Mouse (Mus musculus): ENCODE data around the gene Mccc1. TPM values are rescaled to one million over a fixed set of nuclear protein-coding genes. Genes with fewer than 3 reads are reported as not detected.

The Mccc1 gene
- polyA plus RNA-seq, 1 experiment from 2014 or later: 25.8 TPM

- Histone ChIP-seq H3K4me1 (replicated peaks; ENCODE audit: control insufficient read depth, insufficient read depth, low read length) (no peaks in the 10 kb centered on the region), H3K4me2 (replicated peaks) (no peak overlapping the region), H3K27me3 (ENCODE audit: control insufficient read depth, insufficient read depth, low read length) (no peaks in the 10 kb centered on the region), H3K36me3 (replicated peaks; ENCODE audit: control insufficient read depth, insufficient read depth) (peaks cover 2% of the 10 kb centered on the region; the same call in 1 of the 2 replicates), H3K9me3 (ENCODE audit: control insufficient read depth, low read length) (no peaks in the 10 kb centered on the region), H3K4me3 (replicated peaks; ENCODE audit: low read length) (no peak overlapping the region), H3K27ac (no peak overlapping the region), H3K9ac (no peak overlapping the region)
- DNase-seq (ENCODE audit: low spot score) (no peak), ATAC-seq (ENCODE audit: low FRiP score) (no peak)
- 95% methylated on average over 6 of the region's 6 CpGs for WGBS
Measured at GRCm38 (mm10) chr3:35953816-35954215, 46.7 kb downstream of the Mccc1 start.

- Histone ChIP-seq H3K4me2 (replicated peaks) (no peak overlapping the region), H3K4me3 (replicated peaks; ENCODE audit: low read length) (no peak overlapping the region), H3K9me3 (ENCODE audit: control insufficient read depth, low read length) (no peaks in the 10 kb centered on the region), H3K27me3 (ENCODE audit: control insufficient read depth, insufficient read depth, low read length) (no peaks in the 10 kb centered on the region), H3K27ac (no peak overlapping the region), H3K4me1 (replicated peaks; ENCODE audit: control insufficient read depth, insufficient read depth, low read length) (no peaks in the 10 kb centered on the region), H3K36me3 (replicated peaks; ENCODE audit: control insufficient read depth, insufficient read depth) (no peaks in the 10 kb centered on the region), H3K9ac (no peak overlapping the region)
- WGBS: 71% methylated on average over 1 of the region's 1 CpGs
- ATAC-seq (ENCODE audit: low FRiP score) (no peak), DNase-seq (ENCODE audit: low spot score) (no peak)
Measured at GRCm38 (mm10) chr3:35953184-35953583, 47.3 kb downstream of the Mccc1 start.

DNA sequence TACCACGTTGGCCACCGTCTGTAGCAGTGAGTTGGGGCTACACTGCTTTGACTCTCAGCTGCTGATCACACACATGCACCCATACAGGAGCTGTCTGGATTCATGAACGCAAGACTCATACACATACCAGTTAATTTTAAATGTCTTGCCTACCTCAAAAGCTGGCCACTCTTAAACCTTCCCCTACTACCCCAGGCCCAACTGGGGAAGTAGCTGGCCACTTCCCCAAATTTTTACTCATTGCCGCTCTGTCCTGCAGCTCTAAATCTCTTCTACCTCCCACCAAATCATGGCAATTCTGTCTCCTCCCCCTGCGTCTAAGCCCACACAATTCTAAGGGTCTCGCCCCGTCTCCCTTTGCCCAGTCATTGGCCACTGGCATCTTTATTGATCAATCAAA, 52.3 kb downstream of the Mccc1 start:
- Histone ChIP-seq H3K4me2 (replicated peaks) (no peak overlapping the region), H3K4me1 (replicated peaks; ENCODE audit: control insufficient read depth, insufficient read depth, low read length) (no peaks in the 10 kb centered on the region), H3K27me3 (ENCODE audit: control insufficient read depth, insufficient read depth, low read length) (no peaks in the 10 kb centered on the region), H3K27ac (no peak overlapping the region), H3K9ac (no peak overlapping the region), H3K9me3 (ENCODE audit: control insufficient read depth, low read length) (no peaks in the 10 kb centered on the region), H3K4me3 (replicated peaks; ENCODE audit: low read length) (no peak overlapping the region), H3K36me3 (replicated peaks; ENCODE audit: control insufficient read depth, insufficient read depth) (no peaks in the 10 kb centered on the region)
- 93% methylated on average over 7 of the region's 7 CpGs for WGBS
- ATAC-seq (ENCODE audit: low FRiP score) (no peak), DNase-seq (ENCODE audit: low spot score) (no peak)

DNA sequence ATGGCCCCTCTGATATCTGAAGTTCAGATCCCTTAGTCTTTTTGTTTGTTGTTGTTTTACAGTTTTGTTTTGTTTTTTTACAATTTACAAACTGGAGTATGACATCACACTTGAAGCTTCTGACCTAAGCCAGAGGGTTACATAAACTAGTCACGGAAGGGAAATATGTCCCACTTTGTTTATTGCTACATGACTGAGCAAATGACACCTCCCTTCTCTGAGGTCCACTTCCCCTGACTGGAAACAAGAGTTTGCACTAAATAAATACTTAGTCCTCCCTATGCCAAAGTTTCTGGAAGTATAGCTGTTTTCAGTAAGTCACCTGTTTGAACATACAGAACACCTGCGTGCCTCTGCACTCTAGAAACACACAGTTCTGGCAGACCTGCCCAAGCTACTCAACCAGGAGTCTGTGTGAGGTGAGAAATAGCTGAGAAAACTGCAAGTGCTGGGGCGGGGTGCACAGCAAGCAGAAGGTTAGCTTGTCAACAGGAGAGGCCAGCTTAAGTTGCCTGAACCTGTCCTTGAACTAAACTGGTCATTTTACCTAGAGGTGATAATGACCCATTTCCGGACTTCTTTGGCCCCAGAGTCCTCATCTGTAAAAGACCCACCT, 59.9 kb downstream of the Mccc1 start:
- H3K9ac ChIP-seq: no peak overlapping the region
- ATAC-seq (ENCODE audit: low FRiP score) (no peak), DNase-seq (ENCODE audit: low spot score) (no peak)
- no peaks in the 10 kb centered on the region for H3K4me1 ChIP-seq (replicated peaks; ENCODE audit: control insufficient read depth, insufficient read depth, low read length)
- H3K4me2 ChIP-seq (replicated peaks): no peak overlapping the region
- no peak overlapping the region for H3K27ac ChIP-seq
- no peak overlapping the region for H3K4me3 ChIP-seq (replicated peaks; ENCODE audit: low read length)
- no peaks in the 10 kb centered on the region for H3K36me3 ChIP-seq (replicated peaks; ENCODE audit: control insufficient read depth, insufficient read depth)
- H3K9me3 ChIP-seq (ENCODE audit: control insufficient read depth, low read length): no peaks in the 10 kb centered on the region
- H3K27me3 ChIP-seq (ENCODE audit: control insufficient read depth, insufficient read depth, low read length): no peaks in the 10 kb centered on the region
- WGBS: 89% methylated on average over 4 of the region's 4 CpGs

GRCm38 (mm10) chr3:35940047-35940446, 60.4 kb downstream of the Mccc1 start:
- Histone ChIP-seq H3K4me1 (replicated peaks; ENCODE audit: control insufficient read depth, insufficient read depth, low read length) (no peaks in the 10 kb centered on the region), H3K9me3 (ENCODE audit: control insufficient read depth, low read length) (no peaks in the 10 kb centered on the region), H3K9ac (no peak overlapping the region), H3K4me3 (replicated peaks; ENCODE audit: low read length) (no peak overlapping the region), H3K27me3 (ENCODE audit: control insufficient read depth, insufficient read depth, low read length) (no peaks in the 10 kb centered on the region), H3K36me3 (replicated peaks; ENCODE audit: control insufficient read depth, insufficient read depth) (no peaks in the 10 kb centered on the region), H3K4me2 (replicated peaks) (no peak overlapping the region), H3K27ac (no peak overlapping the region)
- ATAC-seq (ENCODE audit: low FRiP score) (no peak), DNase-seq (ENCODE audit: low spot score) (no peak)
- WGBS: 36% methylated on average over 2 of the region's 2 CpGs

DNA sequence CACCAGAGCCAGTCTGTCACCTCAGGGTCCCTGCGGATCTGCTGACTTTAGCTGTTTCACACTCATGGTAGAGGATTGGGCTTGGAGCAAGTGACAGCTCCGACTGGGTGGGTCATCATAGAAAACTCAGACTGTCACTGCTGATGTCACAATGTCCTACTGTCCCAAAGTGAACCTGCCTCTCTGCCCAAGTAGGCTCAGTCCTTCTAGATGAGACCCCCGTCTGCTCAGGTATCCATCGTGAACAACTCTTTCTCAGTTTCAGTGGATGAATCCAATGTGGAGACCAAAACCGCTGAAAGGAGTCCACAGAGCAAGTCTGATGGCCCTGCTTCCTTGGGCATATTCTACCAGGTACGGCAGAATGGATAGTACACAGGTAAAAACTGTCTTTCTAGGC, 63.1 kb downstream of the Mccc1 start, which contains the start of gene Dcun1d1:
Dcun1d1 (minus strand) TSS at position 101 of the 400 bp plus-strand sequence.
- 0 out of 2 replicates have a peak, but pooled peaks cover 7% of the 10 kb centered on the region for H3K4me1 ChIP-seq (replicated peaks; ENCODE audit: control insufficient read depth, insufficient read depth, low read length)
- ATAC-seq (ENCODE audit: low FRiP score) (no peak), DNase-seq (ENCODE audit: low spot score) (no peak)
- no peaks in the 10 kb centered on the region for H3K27me3 ChIP-seq (ENCODE audit: control insufficient read depth, insufficient read depth, low read length)
- no peaks in the 10 kb centered on the region for H3K36me3 ChIP-seq (replicated peaks; ENCODE audit: control insufficient read depth, insufficient read depth)
- 94% methylated on average over 6 of the region's 6 CpGs for WGBS
- no peak within 1 kb of the TSS for H3K4me2 ChIP-seq (replicated peaks)
- H3K9ac ChIP-seq: no peak within 1 kb of the TSS
- no peak within 1 kb of the TSS for H3K27ac ChIP-seq
- no peaks in the 10 kb centered on the region for H3K9me3 ChIP-seq (ENCODE audit: control insufficient read depth, low read length)
- H3K4me3 ChIP-seq (replicated peaks; ENCODE audit: low read length): no peak within 1 kb of the TSS

DNA sequence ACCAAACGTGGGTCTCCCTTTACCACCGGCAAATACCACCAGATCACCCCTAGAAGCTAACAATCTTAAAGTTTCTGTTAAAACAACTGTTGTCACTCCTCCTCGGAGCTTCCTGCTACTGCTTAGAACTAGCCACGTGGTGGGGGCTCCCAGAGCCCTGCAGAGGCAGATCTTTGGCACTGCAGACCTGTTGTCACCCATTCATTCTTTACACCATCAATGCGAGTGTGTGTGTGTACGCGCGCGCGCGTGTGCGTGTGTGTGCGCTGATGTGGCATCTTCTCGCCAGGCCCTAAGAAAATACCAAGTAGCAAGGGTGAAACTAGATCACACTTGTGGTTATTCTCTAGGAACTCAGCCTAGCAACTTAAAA, 67.1 kb downstream of the Mccc1 start:
- Histone ChIP-seq H3K36me3 (replicated peaks; ENCODE audit: control insufficient read depth, insufficient read depth) (no peaks in the 10 kb centered on the region), H3K27ac (peak overlapping the region; percentile 90), H3K27me3 (ENCODE audit: control insufficient read depth, insufficient read depth, low read length) (no peaks in the 10 kb centered on the region), H3K9ac (peak overlapping the region; percentile 95), H3K4me3 (replicated peaks; ENCODE audit: low read length) (peak overlapping the region; percentile 80), H3K4me2 (replicated peaks) (peak overlapping the region; percentile 89), H3K4me1 (replicated peaks; ENCODE audit: control insufficient read depth, insufficient read depth, low read length) (peaks cover 24% of the 10 kb centered on the region), H3K9me3 (ENCODE audit: control insufficient read depth, low read length) (no peaks in the 10 kb centered on the region)
- ATAC-seq (ENCODE audit: low FRiP score) (peak; percentile 51), DNase-seq (ENCODE audit: low spot score) (peak; percentile 49)
- under 1% methylated on average over 14 of the region's 14 CpGs for WGBS

DNA sequence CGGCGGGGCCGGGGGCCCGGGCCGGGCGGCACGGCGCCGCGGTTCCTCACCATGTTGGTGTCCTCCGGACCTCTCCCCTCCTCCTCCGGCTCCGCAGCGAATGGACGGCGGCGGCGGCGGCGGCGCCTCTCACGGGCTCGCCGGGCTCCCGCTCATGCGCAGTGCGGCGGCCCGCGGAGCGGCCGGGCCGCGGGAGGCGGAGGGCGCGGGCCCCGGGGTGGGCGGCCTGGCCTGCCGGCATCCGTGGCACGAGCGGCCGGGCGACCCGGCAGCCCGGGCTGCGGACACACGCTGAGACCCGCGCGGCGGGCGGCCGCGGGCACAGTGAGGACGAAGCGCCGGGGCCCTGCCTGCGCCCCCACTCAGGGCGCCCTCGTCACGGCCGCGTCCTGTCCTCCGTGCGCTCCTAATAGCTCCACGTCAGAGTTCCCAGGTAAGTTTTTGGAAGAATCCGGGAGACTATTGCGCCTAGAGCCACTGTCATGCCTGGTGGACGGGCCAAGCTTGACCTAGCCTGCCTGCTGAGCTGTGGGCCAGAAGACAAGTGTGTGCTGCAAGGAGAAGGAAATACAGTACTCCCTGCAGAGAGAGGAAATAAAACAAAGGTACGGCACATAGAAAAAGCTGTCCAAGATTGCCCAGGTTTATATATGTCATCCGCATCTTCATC, 67.6 kb downstream of the Mccc1 start:
- H3K36me3 ChIP-seq (replicated peaks; ENCODE audit: control insufficient read depth, insufficient read depth): no peaks in the 10 kb centered on the region
- H3K4me2 ChIP-seq (replicated peaks): peak overlapping the region; percentile 89
- peaks cover 24% of the 10 kb centered on the region for H3K4me1 ChIP-seq (replicated peaks; ENCODE audit: control insufficient read depth, insufficient read depth, low read length)
- H3K27me3 ChIP-seq (ENCODE audit: control insufficient read depth, insufficient read depth, low read length): no peaks in the 10 kb centered on the region
- no peaks in the 10 kb centered on the region for H3K9me3 ChIP-seq (ENCODE audit: control insufficient read depth, low read length)
- peak; percentile 81 for DNase-seq (ENCODE audit: low spot score)
- H3K27ac ChIP-seq: peak overlapping the region; percentile 90
- peak; percentile 96 for ATAC-seq (ENCODE audit: low FRiP score)
- H3K9ac ChIP-seq: peak overlapping the region; percentile 95
- under 1% methylated on average over 38 of the region's 73 CpGs for WGBS
- peak overlapping the region; percentile 80 for H3K4me3 ChIP-seq (replicated peaks; ENCODE audit: low read length)

DNA sequence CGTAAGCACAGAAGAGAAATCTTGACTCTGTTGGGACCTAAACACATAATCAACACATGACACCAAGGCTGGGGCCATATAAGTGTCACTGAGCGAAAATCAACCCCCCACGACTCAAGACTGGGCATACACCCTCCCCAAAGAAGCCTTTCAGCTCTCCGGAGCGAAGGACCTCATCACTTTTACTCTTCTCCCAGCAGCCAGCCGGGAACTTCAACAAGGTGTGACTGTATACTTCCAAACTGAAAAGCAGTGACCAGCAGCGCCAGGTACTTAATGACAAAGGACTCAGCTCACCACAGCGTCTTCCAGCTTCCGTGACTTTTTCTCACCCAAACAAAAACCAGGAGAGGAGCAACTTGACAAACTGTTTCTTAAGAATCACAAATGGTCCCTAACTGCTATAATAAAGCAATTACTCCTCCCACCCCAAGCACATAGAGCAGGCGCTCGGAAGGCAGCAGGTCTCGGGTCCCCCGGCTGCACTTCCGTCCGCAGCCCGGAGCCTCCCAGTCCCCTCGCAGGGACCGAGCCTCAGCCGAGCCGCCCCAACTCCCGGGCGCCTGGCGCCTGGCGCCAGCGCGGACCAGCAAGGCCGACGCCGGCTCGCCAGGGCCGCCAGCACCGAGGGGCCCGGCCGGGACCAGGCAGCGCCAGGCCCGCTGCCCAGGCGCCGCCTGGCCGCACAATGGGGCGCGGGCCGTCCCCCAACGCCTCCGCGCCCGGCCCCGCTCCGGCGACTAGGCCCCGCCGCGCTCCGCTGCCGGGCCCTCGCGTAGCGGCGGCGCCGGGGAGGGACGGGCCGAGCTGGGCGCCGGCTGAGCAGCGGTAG, 68.4 kb downstream of the Mccc1 start:
- ATAC-seq (ENCODE audit: low FRiP score): peak; percentile 85
- Histone ChIP-seq H3K36me3 (replicated peaks; ENCODE audit: control insufficient read depth, insufficient read depth) (no peaks in the 10 kb centered on the region), H3K9ac (peak overlapping the region; percentile 95), H3K4me3 (replicated peaks; ENCODE audit: low read length) (peak overlapping the region; percentile 80), H3K9me3 (ENCODE audit: control insufficient read depth, low read length) (no peaks in the 10 kb centered on the region), H3K4me2 (replicated peaks) (peak overlapping the region; percentile 89), H3K4me1 (replicated peaks; ENCODE audit: control insufficient read depth, insufficient read depth, low read length) (peaks cover 24% of the 10 kb centered on the region), H3K27me3 (ENCODE audit: control insufficient read depth, insufficient read depth, low read length) (no peaks in the 10 kb centered on the region), H3K27ac (peak overlapping the region; percentile 90)
- DNase-seq (ENCODE audit: low spot score): peak; percentile 44
- WGBS: 1% methylated on average over 51 of the region's 65 CpGs
